Mouse (Mus musculus) cerebellum, postnatal 10 days (tissue): ENCODE data around the gene Wdr90.
A peak's percentile ranks its signal among the peaks of the same experiment; 100 is the strongest.
"Not testable (repeated sequence)": the region's sequence is repeated elsewhere in the genome, so short reads cannot be mapped to it uniquely, and the experiment has no call there.

Experiments
- DNase-seq, 2 experiments: peaks; one replicate each; pipeline ENCODE4 v3.0.0; 2021; ENCODE audit warnings: mixed read lengths in 2 of 2

Gene Wdr90

DNA sequence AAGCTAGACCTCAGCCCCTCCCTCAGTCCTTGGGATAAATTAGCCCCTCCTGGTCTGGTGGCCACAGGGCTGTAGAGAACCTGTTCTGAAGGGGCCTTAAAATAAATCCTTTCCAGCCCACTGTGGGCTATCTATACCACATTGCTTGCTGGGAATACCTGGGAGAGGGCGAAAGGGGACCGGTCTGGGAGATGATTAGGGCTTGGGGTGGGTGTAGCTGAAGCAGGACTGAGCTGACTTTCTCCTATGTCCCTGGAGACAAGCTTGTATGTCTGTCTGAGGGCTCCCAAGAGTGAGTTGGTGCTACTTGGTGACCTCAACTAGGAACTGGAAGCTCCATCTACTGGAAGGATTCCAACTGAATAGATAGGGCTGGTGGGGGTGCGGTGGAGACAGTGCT, 15.7 kb upstream of the Wdr90 start:
- DNase-seq = peak in 1 of 2 experiments; percentile 26

DNA sequence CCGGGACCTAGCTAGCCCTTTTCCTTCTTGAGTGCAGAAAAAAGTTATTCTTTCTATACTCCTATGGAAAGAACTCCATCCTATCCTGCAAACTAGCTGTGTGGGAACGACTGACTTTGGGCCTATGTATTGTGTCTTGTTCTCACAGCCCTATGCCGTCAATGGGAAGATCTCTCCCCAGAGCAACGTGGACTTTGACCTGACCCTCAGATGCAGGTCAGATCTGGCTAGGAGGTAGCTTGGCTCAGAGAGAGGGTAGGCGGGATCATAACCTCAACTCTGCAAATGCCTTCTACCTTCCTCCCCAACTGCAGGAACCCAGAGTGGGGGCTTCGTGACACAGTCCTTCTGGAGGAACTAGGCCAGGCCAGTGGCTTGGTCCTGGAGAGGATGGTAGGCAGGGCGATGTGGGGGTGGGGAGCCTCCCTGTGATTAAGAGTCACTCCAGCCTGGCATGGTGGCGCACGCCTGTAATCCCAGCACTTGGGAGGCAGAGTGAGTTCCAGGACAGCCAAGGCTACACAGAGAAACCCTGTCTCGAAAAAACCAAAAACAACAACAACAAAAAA, 15.1 kb upstream of the Wdr90 start:
- peak; percentile 34 to 45 for DNase-seq

DNA sequence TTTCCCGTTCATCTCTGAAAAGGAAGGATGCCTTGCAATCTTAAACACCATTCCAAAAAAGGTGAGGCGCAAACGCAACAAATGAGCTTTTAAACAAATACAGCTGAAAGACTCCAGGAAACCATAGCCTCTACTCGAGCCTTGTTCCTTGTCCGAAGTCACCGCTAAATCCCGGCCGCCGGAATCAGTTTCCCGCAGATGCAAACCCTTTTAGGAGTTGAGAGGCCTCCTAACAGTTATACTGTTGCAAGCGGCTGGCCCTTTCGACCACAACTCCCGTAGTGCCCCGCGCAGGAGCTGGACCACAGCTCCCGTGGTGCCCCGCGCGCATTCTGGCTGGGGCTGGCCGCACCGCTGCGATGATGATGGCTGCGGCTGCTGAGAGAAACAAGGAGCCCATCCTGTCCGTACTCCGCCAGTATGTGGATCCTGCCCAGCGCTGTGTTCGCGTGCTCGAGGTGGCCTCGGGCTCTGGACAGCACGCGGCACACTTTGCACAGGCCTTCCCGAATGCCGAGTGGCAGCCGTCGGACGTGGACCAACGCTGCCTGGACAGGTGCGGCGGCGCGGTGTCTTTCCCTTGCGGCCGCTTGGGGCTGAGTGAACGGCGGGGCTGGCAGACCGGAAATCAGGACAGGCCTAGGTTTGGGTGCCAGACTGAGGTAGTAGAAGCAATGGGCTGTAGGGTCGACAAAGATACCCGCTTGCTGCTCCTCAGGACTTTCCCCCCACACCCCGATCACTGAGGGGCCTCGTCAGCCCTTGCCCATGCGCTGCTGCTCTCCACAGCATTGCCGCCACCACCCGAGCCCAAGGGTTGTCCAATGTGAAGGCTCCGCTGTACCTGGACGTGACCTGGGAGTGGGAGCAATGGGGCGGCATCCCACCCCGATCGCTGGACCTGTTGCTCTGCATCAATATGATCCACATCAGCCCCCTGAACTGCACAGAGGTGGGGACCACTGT, 14.2 kb upstream of the Wdr90 start:
- peak; percentile 96 for DNase-seq

DNA sequence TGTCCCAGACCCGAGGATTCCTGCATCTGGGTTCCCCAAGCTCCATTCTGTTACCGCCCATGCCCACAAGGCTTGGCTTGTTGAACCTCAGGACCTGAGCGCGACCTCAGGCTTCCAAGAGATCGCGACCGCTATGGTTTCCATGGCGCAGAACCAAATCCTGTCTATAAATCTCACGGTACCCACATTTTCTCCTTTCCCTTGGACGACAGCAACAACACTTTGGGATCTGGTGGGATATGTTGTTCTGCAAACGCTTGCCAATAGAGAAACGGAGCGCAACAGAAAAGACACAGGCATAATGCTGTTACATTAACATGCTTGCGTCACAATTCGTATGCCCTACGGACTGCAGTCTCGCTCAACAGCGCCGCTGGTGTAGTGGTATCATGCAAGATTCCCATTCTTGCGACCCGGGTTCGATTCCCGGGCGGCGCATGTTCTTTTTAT, 13.4 kb upstream of the Wdr90 start, which contains the start of gene Mettl26:
TSS of gene Mettl26 (plus strand) at position 354 of the 450 bp plus-strand sequence.
- peak; percentile 97 to 98 for DNase-seq

DNA sequence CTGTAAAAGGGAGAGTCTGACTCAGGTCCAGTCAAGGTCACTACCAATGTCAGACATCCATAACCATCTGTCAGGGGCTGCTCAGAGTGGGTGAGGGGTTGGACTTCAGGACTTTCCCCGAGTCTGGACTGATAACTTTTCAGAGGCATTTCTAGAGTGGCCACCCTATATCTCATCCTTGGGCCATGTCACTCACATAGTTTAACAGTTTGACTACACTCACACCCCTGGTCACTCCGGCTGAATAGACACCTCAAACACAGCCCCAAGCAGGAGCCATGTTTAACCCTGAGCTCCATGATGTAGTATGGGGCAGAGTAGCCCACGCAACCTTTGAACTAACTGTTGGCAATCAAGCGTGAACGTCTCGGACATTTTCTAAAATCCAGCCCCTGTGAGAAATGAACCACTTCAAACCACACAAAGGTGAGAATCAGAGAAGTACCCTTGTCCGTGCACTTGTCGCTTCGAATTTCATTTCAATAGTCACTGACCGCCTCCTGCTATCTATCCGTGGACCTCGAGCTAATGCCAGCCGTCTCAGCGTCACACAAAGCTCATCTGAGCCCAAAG, 12.9 kb upstream of the Wdr90 start:
- no peak for DNase-seq

DNA sequence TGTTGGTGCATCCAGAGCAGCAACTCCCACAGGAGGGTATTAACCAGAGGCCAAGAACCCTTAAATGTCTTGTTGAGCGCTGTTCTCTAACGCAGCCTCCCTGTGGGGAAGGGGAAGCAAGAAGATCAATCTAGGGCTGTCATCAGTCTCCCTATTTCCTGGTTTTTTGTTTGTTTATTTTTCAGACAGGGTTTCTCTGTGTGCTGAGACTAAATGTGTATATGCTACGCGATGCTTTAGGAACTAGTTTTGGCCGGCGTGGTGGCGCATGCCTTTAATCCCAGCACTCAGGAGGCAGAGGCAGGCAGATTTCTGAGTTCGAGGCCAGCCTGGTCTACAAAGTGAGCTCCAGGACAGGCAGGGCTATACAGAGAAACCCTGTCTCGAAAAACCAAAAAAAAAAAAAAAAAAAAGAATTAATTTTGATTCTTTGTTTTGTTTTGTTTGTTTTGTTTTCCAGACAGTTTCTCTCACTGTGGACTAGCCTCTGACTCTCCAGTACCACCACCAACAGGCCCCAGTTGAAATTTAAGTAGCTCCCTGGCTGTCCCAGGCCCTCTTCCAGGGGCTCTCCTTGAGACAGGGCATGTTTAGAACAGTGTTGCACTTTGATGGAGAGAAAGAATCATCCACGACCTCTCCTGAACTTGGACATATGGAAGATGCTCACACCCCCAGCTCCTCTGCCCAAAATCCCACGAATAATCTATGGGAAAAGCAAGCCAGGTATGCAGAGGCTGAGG, 12.3 kb upstream of the Wdr90 start:
- no peak for DNase-seq

DNA sequence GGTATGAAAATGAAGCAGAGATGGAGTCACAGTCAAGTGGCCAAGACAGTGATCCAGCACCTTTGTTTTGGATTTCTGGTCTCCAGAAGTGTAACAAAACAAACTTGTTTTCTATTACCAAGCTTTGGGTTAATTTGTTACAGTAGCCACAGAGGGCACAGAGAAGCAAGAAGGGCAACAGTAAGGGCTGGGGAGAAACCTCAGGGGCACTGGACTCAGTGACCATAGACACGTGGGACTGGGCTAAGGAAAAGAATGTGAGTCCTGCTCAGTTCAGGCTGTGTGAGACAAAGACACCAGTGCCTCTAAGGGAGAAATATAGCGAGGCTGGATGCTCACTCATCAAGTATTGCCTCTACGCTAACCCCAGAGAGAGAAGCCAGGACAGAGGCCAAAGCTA, 11.4 kb upstream of the Wdr90 start:
- no peak for DNase-seq

DNA sequence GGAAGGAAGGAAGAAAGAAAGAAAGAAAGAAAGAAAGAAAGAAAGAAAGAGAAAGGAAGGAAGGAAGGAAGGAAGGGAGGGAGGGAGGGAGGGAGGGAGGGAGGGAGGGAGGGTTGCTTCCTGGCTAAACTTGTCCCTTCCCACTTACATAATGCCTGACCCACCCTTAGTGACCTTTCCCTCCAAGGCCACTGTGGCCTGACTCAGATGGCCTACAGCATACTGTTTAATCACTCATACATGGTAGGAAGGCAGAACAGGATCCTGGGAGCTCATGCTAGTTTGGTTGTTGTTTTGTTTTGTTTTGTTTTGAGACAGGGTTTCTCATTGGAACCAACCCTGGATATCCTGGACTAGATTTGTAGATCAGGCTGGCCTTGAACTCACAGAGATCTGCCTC, 10.3 kb upstream of the Wdr90 start:
- DNase-seq = not testable (repeated sequence)

DNA sequence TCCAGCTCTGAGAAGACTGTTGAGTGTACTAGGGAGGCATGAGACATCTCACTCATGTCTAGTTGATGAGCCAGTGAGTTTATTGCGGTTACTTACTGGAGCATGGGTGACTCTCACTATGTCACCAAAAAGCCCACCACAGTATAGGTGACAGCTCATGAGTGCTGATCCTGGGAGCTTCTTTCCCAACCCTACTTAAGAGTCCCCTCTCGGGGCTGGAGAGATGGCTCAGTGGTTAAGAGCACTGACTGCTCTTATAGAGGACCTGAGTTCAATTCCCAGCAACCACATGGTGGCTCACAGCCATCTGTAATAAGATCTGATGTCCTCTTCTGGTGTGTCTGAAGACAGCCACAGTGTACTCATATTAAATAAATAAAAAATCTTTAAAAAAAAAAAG, 8.7 kb upstream of the Wdr90 start:
- no peak for DNase-seq

DNA sequence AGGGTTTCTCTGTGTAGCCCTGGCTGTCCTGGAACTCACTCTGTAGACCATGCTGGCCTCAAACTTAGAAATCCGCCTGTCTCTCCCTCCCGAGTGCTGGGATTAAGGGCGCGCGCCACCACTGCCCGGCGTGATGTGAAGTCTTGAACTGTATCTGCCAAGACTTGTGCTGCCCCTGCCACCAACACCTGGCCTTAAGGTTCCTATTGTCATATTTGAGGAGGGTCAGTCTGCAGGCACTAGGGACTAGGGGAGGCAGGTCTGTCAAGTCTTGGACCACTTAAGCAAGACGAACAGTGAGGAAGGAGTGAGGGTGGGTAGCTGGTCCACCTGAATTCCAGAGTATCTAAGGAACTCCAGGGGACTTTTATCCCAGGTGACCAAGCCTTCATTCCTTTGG, 8.2 kb upstream of the Wdr90 start:
- no peak for DNase-seq

DNA sequence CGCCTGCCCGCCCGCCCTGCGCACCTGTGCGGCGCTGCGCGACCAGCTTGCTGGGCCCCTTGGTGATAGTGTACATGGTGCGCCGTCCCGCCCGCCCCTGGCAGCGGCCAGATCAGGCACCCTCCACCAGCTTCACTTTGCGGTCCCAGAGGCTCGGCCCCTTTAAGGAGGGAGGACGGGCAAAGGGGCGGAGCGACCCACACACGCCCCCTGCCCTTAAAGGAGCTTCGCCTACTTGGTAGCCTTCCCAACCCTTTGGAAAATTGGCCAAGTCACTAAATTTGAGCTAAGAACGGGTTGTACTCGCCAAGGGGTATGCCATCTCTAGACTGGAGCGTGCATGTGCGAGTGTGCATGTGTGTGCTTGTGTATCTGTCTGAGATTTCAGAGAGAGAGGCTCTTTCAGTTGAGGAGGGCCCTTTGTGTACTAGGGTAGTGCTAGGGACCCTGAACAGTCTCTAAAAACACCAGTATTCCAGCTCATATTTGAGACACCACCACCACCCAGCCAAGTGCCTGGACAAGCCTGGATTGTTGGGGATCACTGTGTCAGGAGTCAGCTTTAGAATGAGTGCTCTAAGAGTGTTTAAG, 7.4 kb upstream of the Wdr90 start, which contains the start of gene Mcrip2:
TSS of gene Mcrip2 (minus strand) at position 164 of the 591 bp plus-strand sequence.
- DNase-seq = peak; percentile 89

DNA sequence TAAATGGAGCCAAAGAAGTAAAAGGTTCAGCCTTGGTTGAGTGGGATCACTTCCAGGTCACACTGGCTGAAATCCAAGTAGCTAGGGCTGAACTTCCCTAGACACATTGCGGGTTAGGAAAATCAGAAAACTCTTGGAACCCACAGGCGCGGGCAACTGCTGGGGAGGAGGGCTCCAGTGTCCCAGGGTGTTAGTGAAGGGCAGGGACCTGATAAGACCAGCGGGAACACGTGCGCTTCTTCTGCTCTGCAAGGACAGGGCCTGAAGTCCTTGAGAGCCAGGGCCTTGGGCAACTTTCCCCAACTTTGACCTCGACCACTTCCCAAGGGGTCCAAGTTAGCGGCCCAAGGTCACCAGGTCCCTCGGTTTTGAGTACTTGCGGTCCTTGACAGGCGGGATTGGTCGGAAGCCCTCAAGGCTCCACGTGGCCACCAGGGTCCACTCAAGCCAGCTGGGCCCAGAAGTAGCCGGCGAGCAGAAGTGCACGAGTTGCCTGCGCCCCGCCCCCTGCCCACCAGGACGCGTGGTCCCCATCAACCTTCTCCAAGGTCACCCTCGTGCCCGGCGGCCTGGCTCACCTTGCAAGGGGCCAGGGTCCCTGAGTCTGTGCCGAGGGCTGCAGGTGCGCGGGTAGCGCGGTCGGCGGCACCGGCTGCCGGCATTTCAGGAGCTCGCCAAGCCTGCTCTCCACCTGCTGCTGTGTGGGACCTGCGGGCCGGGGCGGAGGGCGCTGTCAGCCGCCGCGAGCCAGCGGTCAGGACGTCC, 6.7 kb upstream of the Wdr90 start:
- peak; percentile 62 to 67 for DNase-seq

DNA sequence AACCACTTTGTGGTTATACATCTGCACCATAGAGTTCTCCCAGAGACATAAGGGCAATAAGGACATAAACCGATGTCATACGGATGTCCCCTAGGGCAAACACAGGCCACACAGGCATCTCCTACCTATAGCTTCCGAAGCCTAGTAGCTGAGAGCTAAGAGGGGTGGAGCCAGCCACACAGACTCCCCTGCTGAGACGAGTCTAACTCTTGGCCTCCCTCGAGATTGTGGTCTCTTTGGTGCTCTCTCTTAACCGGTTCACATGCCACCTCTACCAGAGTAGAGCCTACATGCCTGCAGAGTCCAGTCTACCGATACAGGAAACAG, 6.2 kb upstream of the Wdr90 start:
- no peak for DNase-seq

DNA sequence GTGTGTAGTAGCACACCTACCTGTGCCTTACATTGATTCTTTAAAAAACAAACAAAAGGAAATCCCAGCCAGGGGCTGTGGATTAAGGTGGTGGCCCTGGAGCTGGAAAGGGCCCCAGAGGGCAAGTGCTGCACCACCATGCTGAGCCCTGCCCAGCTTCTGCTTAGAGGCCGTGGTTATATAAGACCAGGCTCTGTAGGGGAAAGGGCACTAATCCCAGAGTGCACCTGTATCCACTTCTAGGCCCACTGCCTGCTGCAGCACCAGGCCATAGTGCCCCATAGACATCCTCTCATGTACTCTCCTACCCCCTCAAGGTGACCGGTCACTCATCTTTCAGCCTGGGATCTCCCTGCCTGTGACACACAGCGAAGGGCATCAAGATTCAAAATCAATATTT, 4.9 kb upstream of the Wdr90 start:
- DNase-seq = no peak

DNA sequence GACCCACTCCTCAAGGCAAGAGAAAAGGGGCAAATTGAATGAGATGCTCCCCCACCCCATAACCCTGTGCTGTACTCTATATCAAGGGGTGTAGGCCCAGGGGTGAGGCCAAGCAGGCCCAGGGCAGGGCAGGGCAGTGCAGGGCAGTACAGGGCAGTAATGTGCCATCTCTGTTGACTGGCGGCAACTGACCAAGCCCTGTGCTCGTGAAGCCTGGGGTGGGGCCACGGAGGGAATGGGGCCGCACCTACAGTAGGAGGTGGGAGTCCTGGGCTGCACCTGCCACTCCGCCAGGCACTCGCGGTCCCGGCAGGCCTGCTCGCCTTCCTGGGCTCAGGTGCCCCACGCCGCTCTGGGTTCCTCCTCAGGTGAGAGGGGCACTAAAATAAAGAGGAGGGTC, 4.0 kb upstream of the Wdr90 start:
- DNase-seq = no peak

DNA sequence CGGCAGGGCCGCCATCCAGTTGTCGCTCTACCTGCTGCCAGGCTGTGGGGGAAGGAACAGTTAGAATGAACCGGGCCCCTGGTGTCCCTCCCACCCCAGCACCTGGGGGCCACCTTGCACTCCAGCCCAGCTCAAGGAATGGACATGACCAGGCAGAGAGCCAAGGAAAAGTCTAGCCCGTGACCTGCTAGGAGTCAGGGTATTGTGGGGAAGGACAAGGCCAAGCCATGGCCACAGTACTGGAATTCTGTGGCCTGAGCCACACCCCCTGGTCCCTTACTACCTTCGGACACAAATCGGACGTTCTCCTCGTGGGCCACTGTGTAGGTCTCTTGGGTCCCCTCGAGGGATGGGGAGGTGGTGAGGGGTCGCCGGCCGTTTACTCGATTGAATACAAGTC, 3.0 kb upstream of the Wdr90 start:
- DNase-seq = no peak

DNA sequence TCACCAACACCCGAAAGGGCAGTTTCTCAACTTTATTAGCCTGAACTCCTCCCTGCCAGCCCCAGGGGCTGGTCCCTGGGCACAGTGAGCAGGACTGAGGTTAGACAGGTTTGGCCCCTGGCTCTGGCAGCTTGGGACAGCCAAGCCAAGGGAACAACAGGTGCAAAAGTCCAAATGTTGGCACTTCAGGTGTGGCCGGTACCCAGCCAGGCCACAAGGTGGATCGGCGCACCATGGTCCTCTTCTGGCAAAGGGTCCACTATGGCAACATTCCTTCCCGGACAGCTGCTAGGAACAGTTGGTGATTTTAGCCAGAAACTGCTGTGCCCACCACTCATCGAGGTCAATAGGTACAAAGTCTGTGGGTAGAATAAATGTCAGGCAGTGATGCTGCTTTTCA, 2.4 kb upstream of the Wdr90 start:
- no peak for DNase-seq

DNA sequence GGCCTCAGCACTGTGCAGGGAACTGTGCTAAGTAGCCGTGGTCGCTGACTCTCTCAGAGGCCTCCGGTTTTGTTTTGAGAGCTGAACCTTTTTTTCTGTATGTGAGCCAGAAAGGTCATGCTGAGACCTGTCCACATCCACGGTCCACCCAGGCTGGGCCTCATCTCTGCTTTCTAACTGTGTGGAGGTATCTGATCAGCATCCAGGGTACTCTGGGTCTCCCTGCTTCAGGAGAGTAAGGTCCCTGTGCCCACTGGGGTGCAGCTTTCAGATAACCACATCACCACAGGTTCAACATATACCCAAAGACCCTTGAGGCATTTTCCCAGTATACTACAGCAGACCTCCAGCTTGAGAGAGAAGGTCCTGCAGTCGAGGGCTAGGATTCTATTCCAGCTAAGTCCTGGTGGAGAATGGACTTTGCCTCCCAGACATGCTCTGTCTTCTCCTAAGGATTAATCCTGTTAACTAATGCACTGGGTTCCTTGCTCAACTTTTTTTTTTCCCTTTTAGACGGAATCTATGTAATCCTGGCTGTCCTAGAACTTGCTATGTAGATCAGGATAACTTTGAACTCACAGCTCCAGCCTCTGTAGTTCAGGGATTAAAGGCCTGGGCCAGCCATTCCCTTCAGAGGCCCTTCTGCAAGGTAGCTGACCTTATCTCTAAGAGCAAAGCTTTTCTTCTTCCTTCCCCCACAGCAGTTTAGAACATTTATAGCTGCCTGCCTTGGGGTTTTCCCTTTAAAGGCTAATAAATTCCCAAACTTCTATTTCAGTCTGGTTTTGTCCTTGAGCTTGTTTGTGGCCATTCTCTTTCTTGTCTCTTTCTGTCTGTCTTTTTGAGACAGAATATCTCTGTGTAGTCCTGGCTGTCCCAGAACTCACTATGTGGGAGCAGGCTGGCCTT, 657 bp upstream of the Wdr90 start:
- DNase-seq = no peak

DNA sequence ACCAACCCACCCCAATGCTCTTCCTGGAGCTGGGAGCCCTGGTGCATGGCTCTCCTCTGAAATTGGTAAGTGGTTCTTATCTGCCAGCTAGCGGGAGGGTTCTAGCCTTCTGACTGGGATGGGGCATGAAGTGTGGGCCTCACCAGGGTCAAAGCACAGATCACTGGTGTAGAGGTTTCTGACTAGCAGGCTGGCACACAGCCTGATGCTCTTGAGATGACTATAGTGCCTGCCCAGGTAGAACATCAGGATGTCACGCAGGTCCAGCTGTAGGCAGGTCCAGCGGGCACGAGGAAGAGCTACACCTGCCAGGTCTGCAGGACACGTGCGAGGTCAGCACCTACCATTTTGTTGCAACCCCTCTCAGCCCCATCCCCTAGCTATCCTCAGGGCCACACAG, 1.1 kb downstream of the Wdr90 start:
- DNase-seq = no peak

DNA sequence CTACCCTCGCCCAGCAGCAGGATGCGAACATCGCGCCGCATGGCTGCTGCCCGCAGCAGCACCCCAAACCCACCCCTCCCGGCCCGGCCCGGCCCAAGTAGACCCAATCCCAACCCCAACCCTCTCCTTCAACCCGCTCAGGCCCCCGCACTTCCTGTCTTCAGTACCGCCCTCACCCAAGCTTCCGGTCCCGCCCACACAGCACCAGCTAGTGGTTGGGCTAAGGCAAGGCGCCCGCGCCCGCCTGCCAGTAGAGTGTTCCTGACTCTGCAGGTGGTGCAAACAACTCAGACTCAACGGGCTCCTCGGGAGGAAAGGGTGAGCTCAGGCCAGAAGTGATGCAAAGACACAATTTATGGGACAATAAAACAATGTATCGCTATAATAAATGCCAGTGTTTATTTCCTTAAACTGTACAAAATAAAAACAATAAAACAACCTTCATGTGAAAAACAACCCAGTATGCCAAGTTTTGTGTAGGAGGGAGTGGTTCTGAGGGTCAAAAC, 16.9 kb downstream of the Wdr90 start, which contains the start of gene Rhot2:
TSS of gene Rhot2 (minus strand) at position 456 of the 506 bp plus-strand sequence.
- peak; percentile 96 to 97 for DNase-seq
